Mouse (Mus musculus): ENCODE data around the gene Tmem38b. TPM values are rescaled to one million over a fixed set of nuclear protein-coding genes. Genes with fewer than 3 reads are reported as not detected.
"Not testable (repeated sequence)": the region's sequence is repeated elsewhere in the genome, so short reads cannot be mapped to it uniquely, and the experiment has no call there.

Gene Tmem38b
- total RNA-seq (2021): 10 to 100 TPM; 10.5 to 11.7 TPM

GRCm38 (mm10) chr4:53825821-53826605 lies at the start of gene Tmem38b:
TSS of gene Tmem38b (plus strand) at chr4:53826045.
- DNase-seq (ENCODE audit: low spot score in 2 of 2): peak; percentile 56 to 70
- intact Hi-C loops (cut with DNase I): no loop called here

- intact Hi-C loops (cut with DNase I): no loop called here
- no peak for DNase-seq (ENCODE audit: low spot score in 2 of 2)
Measured at GRCm38 (mm10) chr4:53781396-53781795, 44.4 kb upstream of the Tmem38b start.

GRCm38 (mm10) chr4:53782216-53783070 lies 43.4 kb upstream of the Tmem38b start:
- DNase-seq (ENCODE audit: low spot score in 2 of 2): no peak
- intact Hi-C loops (cut with DNase I): no loop called here

GRCm38 (mm10) chr4:53785746-53786398 lies 40.0 kb upstream of the Tmem38b start:
- intact Hi-C loops (cut with DNase I): no loop called here
- DNase-seq (ENCODE audit: low spot score in 2 of 2): no peak

GRCm38 (mm10) chr4:53786851-53787250 lies 39.0 kb upstream of the Tmem38b start:
- intact Hi-C loops (cut with DNase I): no loop called here
- no peak for DNase-seq (ENCODE audit: low spot score in 2 of 2)

GRCm38 (mm10) chr4:53789346-53789745 lies 36.5 kb upstream of the Tmem38b start:
- DNase-seq (ENCODE audit: low spot score in 2 of 2): no peak
- intact Hi-C loops (cut with DNase I): no loop called here

- no peak for DNase-seq (ENCODE audit: low spot score in 2 of 2)
Measured at GRCm38 (mm10) chr4:53794257-53794966, 31.4 kb upstream of the Tmem38b start.

GRCm38 (mm10) chr4:53795086-53795485 lies 30.8 kb upstream of the Tmem38b start:
- intact Hi-C loops (cut with DNase I): no loop called here
- no peak for DNase-seq (ENCODE audit: low spot score in 2 of 2)

More at GRCm38 (mm10) chr4:53794257-53794966, 31.4 kb upstream of the Tmem38b start:
- intact Hi-C loops (cut with DNase I): no loop called here

GRCm38 (mm10) chr4:53795706-53796105 lies 30.1 kb upstream of the Tmem38b start:
- no peak for DNase-seq (ENCODE audit: low spot score in 2 of 2)
- intact Hi-C loops (cut with DNase I): no loop called here

- DNase-seq (ENCODE audit: low spot score in 2 of 2): no peak
- intact Hi-C loops (cut with DNase I): no loop called here
Measured at GRCm38 (mm10) chr4:53796865-53797772, 28.7 kb upstream of the Tmem38b start.

GRCm38 (mm10) chr4:53798896-53799676 lies 26.8 kb upstream of the Tmem38b start:
- no peak for DNase-seq (ENCODE audit: low spot score in 2 of 2)
- intact Hi-C loops (cut with DNase I): no loop called here

- intact Hi-C loops (cut with DNase I): no loop called here
- DNase-seq (ENCODE audit: low spot score in 2 of 2): no peak
Measured at GRCm38 (mm10) chr4:53799753-53800152, 26.1 kb upstream of the Tmem38b start.

GRCm38 (mm10) chr4:53803674-53804073 lies 22.2 kb upstream of the Tmem38b start:
- intact Hi-C loops (cut with DNase I); DNase-seq (ENCODE audit: low spot score in 2 of 2): not testable (repeated sequence)

GRCm38 (mm10) chr4:53806428-53806827 lies 19.4 kb upstream of the Tmem38b start:
- DNase-seq (ENCODE audit: low spot score in 2 of 2); intact Hi-C loops (cut with DNase I): not testable (repeated sequence)

GRCm38 (mm10) chr4:53818320-53818719 lies 7.5 kb upstream of the Tmem38b start:
- DNase-seq (ENCODE audit: low spot score in 2 of 2): no peak
- intact Hi-C loops (cut with DNase I): no loop called here

GRCm38 (mm10) chr4:53823697-53824096 lies 2.1 kb upstream of the Tmem38b start:
- intact Hi-C loops (cut with DNase I): no loop called here
- no peak for DNase-seq (ENCODE audit: low spot score in 2 of 2)

GRCm38 (mm10) chr4:53824831-53825230 lies 1.0 kb upstream of the Tmem38b start:
- intact Hi-C loops (cut with DNase I): no loop called here
- no peak for DNase-seq (ENCODE audit: low spot score in 2 of 2)

All from left cerebral cortex, postnatal 36 days (tissue).